Mouse (Mus musculus) bone marrow macrophage, adult 2 months (primary cell): ENCODE measurements around the gene Slc38a9. TPM values are rescaled to one million over a fixed set of nuclear protein-coding genes. Genes with fewer than 3 reads are reported as not detected.

ENCODE experiments used
- H3K27ac ChIP-seq: 2 replicates; pipeline ENCODE4 v1.5.1; 2012; ENCODE audit warnings: low read depth, low read length; ENCODE audit not compliant: insufficient read depth
- H3K4me1 ChIP-seq: 2 replicates; pipeline ENCODE4 v1.6.1; 2012; ENCODE audit warnings: low read length; ENCODE audit not compliant: control insufficient read depth, insufficient read depth
- H3K4me3 ChIP-seq: 2 replicates; pipeline ENCODE4 v1.5.1; 2012; ENCODE audit warnings: mild to moderate bottlenecking, low read length, moderate library complexity; ENCODE audit not compliant: insufficient read depth
- CTCF ChIP-seq: IDR thresholded peaks from 2 replicates; pipeline ENCODE4 v1.5.1; 2012; ENCODE audit warnings: low read depth, mild to moderate bottlenecking, low read length, moderate library complexity
- POLR2A ChIP-seq: IDR thresholded peaks from 2 replicates; pipeline ENCODE4 v1.6.1; 2012; ENCODE audit warnings: mild to moderate bottlenecking, low read depth, low read length, borderline replicate concordance
- polyA plus RNA-seq: library from polyadenylated mRNA; stranded (reverse); fragments of >200 nt; gene quantifications from 2 replicates; pipeline ENCODE4 v1.2.4, GENCODE M21; 2012; ENCODE audit not compliant: missing spikeins, insufficient read depth, insufficient read length

The Slc38a9 gene
- polyA plus RNA-seq, 1 experiment: 36.3 TPM

DNA sequence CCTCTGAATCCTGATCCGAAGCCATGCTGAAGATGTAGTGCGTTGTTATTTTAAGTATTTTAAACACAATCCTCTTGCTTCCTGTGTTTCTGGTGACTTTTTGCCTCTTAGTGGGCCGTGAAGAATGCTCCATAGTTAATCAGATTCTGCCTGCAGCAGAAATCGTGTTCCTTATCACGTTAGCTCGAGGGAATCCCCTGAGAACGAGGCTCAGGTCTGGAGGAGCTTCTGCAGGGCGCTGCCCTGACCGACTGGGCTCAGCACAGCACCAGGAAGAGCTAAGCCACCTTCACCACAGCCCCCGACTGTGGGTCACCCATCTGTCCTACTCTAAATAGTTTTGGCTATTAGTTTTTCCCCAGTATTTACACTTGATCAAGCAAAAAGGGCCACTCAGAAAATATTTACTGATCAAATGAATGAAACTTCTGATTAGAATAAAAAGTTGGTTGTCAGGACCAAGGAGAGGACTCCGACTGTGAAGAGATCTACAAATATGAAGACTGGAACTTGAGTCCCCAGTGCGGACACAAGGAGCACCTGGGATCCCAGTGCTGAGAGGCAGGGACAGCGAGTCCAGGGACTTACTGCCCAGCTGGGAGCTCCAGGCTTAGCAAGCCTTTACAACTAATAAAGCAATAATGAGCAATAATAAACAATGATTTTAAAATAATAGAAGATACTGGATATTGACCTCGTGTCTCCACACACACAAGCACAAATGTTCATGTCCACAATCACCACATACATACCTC, 81.7 kb downstream of the Slc38a9 start:
- TF ChIP-seq CTCF: no peak
- TF ChIP-seq POLR2A: no peak
- no peak overlapping the region for H3K27ac ChIP-seq
- no peak overlapping the region for H3K4me3 ChIP-seq
- H3K4me1 ChIP-seq: no peaks in the 10 kb centered on the region

DNA sequence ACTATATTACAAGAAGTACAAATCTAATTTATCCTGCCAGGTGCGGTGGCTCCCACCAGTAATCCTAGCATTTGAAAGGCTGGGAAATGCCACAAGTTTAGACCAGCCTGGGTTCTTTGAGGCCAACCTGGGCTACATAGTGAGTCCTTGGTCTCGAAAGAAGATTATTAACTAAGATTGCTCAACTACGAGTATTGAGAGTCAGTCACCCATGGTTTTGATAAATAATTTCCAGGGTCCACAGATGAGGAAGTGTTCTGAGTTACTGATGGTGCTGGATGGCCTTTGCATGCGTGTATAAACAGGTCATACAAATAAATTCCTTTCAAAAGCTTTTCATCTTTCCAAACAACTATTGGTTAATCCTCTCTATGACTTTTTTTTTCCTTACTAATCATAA, 83.1 kb downstream of the Slc38a9 start:
- TF ChIP-seq POLR2A (no peak), CTCF (no peak)
- H3K4me1 ChIP-seq: peaks cover 10% of the 10 kb centered on the region
- no peak overlapping the region for H3K4me3 ChIP-seq
- H3K27ac ChIP-seq: no peak overlapping the region

DNA sequence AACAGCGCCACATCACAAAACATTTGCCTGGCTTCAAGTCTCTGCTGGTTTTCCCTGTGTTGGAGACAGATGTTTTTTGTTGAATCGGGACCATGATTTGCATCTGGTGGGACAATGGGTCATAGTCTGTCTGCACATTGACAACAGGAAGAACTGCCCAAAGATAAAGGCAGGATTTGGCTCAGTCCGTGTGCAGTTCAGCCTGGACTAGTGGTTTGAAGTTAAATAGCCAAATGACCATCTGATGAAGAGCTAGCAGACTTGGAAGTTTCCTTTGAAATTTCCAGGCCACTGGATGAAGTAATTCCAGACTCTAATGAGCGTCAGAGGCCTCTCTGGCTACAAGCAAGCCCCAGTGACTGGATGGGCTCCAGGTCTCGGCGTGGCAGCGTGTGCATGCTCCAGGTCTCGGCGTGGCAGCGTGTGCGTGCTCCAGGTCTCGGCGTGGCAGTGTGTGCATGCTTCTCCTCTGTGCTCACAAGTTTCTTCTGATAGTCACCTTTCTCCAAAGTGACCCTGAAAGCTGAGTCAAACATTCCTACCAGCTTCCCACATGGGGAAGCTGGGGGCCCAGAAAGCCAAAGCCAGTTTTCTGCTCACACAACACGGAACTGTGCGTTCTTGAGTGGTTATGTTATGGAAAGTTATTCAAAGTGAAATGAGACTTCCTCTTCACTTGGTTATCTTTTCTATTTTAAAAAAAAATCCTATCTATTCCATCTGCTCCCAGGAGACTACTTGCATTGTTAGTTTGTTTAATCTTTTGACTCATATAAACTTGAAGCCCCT, 83.7 kb downstream of the Slc38a9 start:
- H3K4me1 ChIP-seq: peaks cover 12% of the 10 kb centered on the region

DNA sequence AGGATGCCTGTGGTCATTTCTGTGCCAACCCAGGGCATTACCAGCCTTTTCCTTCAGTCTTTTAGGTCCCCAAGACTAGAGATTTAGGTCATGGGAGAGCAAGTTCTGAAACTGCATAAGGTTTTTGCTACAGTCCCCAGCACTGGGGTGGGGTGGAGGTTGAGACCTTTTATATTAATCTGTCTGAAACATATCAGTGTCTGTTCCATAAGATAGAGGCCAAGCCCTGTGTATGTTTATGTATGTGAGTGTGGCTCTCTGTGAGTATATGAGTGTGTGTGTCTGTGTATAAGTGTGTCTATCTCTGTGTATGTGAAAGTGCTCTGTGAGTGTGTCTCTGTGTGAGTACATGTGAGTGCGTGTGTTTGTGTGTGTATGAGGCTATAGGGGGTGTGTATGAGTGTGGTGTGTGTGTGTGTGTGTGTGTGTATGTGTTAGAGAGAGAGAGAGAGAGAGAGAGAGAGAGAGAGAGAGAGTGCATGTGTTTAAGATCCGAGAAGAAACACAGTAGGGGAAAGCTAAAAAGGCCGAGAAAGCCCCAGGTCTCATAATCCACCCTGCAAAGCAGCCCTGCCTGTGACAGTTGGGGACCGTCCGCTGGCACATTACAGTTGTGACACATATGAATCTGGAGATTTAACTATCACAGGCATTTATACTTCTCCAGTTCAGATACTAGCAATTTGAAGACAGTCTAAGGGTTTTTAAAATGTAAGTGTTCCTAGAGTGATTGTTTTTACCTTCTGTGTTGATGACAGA, 85.6 kb downstream of the Slc38a9 start:
- Histone ChIP-seq H3K4me3 (no peak overlapping the region), H3K4me1 (peaks cover 13% of the 10 kb centered on the region), H3K27ac (no peak overlapping the region)
- TF ChIP-seq CTCF (no peak), POLR2A (no peak)

More for the DNA sequence above, 83.7 kb downstream of the Slc38a9 start:
- TF ChIP-seq CTCF (no peak), POLR2A (no peak)
- Histone ChIP-seq H3K27ac (no peak overlapping the region), H3K4me3 (no peak overlapping the region)

DNA sequence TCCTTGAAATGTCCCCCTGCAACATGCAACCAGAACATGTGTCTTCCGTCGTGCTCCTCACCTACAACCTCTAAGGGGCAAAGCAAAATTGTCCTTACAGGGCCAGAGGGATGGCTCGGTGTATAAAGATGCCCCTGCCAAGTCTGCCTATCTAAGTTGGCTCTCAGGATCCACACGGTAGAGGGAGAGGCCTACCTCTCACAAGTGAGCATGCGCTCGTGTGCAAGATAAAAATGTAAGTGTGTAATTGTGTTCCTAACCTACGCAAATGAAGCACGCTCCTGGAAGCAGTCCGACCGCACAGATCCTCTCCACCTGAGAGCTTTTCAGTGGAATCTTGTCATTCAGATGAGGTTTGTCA, 86.1 kb downstream of the Slc38a9 start:
- H3K4me1 ChIP-seq: peaks cover 19% of the 10 kb centered on the region
- no peak overlapping the region for H3K4me3 ChIP-seq
- TF ChIP-seq POLR2A (no peak), CTCF (no peak)
- no peak overlapping the region for H3K27ac ChIP-seq

DNA sequence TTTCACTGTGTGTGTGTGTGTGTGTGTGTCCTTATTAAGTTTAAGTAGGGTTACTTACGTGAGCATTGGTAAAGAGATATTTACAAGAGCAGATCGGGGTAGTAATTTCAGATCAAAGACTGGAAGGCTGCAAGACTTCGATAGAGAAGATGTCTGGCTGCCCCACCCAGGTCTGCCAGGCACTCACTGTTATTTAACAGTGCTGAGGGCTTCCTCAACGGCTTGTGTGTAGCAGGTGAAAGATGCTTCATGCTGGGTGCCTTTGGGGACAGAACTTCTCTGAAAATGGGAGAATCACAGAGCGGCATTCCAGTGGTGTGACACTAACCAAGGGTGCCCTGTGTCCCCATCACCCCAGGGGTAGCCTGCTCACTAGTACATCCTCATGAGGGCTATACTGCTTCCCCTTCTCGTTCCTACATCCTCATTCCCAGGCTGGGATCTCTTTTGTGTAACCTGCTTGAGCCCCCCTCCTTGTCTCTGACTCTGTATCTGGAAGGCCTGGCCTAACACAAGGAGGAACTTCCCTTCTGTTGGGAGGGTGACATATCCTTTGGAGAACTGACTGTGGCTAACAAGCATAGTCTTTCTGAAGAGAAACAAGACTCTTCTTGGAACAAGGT, 87.4 kb downstream of the Slc38a9 start:
- TF ChIP-seq POLR2A: no peak
- no peak for TF ChIP-seq CTCF
- Histone ChIP-seq H3K4me3 (no peak overlapping the region), H3K4me1 (peaks cover 25% of the 10 kb centered on the region), H3K27ac (no peak overlapping the region)

DNA sequence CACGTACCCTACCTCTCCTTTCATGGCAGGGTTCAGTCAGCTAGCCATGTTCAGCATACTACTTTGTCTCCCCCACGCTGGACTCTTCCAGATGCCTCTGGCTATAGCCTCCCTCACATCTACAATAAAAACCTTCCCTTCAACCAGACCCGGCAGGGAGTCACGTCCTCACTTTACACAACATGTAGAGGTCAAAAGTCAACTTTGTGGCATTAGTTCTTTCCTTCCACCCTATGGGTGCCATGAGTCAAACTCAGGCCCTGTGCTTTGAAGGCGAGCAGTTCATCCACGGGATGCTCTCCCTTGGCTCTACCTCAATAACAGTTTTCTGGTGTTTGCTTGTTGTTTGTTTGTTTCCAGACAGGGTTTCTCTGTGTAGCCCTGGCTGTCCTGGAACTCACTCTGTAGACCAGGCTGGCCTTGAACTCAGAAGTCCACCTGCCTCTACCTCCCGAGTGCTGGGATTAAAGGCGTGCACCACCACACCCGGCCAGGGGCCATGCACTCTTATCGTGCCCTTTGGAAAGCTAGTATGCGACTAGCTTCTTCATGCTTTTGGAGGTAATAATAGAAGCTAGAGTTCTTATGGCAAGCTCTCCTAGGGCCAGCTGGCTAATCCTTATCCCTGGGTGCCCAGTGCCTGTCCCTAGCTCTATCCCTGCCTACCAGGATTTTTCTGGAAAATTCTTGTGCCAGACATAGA, 88.4 kb downstream of the Slc38a9 start:
- no peak overlapping the region for H3K4me3 ChIP-seq
- no peak overlapping the region for H3K27ac ChIP-seq
- TF ChIP-seq POLR2A (no peak), CTCF (no peak)
- H3K4me1 ChIP-seq: peaks cover 34% of the 10 kb centered on the region

DNA sequence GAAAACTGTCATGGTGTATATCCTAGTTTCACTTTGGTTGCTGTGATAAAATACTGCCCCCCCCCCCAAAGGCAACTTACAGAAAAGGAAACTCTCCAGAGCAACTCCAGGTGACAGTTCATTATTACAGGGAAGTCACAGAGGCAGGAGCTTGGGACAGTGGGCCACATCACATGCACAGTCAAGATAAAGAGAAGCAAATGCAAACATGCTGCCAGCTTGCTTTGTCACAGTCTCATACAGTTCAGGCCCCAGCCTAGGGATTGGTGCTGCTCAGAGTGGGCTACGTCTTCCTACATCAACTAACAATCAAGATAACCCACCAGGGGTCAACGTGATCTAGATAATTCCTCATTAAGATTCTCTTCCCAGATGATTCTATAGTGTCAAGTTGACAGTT, 89.3 kb downstream of the Slc38a9 start:
- Histone ChIP-seq H3K27ac (no peak overlapping the region), H3K4me1 (peaks cover 36% of the 10 kb centered on the region)
- TF ChIP-seq POLR2A: no peak

More for the DNA sequence above, 89.3 kb downstream of the Slc38a9 start:
- no peak overlapping the region for H3K4me3 ChIP-seq
